Mouse (Mus musculus): ENCODE results near the gene Eef1akmt3.
"Not testable (repeated sequence)": the region's sequence is repeated elsewhere in the genome, so short reads cannot be mapped to it uniquely, and the experiment has no call there.

Eef1akmt3 gene

GRCm38 (mm10) chr10:127041274-127041766, at the start of gene Eef1akmt3, which contains the start of gene Mettl1:
Gene Eef1akmt3, minus strand, starts transcription at chr10:127041513.
Gene Mettl1, plus strand, starts transcription at chr10:127041414.
- no peak for DNase-seq (ENCODE audit: low read depth, low spot score)

- DNase-seq (ENCODE audit: low read depth, low spot score) = peak; percentile 47
These were observed 49.5 kb upstream of the Eef1akmt3 start for GRCm38 (mm10) chr10:127090560-127091411.

DNA sequence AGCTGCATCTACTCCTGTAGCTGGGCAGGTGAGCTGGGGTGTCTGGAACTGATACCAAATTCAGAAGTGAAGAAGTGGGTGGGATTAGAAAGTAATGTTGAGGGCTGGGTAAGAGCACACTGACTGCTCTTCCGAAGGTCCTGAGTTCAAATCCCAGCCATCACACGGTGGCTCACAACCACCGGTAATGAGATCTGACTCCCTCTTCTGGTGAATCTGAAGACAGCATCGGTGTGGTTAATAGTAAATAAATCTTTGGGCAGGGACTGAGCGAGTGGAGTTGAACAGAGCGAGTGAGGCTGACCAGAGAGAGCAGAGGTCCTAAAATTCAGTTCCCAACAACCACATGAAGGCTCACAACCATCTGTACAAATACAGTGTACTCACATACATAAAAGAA, 44.3 kb upstream of the Eef1akmt3 start:
- no peak for DNase-seq (ENCODE audit: low read depth, low spot score)

DNA sequence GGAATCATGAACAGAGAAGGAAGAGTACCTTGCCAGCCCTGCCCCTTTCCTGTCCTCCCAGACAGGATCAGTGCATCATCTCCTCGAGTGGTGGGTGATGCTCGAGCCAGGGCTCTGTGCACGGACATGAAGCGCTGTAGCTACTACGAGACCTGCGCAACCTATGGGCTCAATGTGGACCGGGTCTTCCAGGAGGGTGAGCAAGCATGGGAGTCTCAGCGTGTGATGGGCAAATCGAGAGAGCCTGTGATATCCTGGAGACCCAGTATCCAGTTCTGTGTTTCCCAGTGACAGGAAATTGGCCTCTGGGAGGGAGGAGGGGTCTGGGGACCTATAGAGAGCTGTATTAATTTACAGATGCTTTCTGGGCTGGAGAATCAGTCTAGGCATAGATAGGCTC, 43.7 kb upstream of the Eef1akmt3 start:
- DNase-seq (ENCODE audit: low read depth, low spot score) = no peak

- no peak for DNase-seq (ENCODE audit: low read depth, low spot score)
These were observed 42.6 kb upstream of the Eef1akmt3 start for GRCm38 (mm10) chr10:127083915-127084306.

GRCm38 (mm10) chr10:127083292-127083914, 42.1 kb upstream of the Eef1akmt3 start:
- DNase-seq (ENCODE audit: low read depth, low spot score) = no peak

DNA sequence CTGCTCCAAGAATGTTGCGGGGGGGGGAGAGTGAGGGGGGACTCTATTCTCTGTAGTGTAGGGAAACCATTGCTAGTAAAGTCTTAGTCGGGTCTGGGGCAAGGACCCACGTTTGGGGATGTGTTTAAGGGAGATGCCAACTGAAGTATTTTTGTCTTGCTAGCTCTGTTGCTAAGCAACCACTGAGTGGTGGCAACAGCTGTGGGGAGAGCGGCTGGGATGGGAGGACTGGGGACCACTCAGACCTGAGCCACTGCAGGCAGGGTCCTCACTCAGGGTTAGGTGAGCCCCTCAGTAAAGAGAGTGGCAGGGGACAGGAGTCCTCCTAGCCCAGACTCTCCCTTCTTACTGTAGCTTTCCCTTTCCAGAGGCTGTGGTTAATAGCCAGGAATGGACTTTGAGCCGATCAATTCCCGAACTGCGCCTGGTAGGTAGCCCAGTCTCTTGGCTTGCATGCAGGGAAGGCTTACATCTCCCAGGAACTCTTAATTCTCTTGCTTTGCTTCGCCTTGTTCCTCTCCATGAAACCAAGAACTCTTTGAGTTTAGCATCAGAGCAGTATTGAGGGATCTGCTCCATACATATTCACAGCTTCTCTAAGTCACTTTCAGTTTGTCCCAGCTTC, 40.8 kb upstream of the Eef1akmt3 start:
- no peak for DNase-seq (ENCODE audit: low read depth, low spot score)

GRCm38 (mm10) chr10:127080901-127081780, 39.8 kb upstream of the Eef1akmt3 start:
- no peak for DNase-seq (ENCODE audit: low read depth, low spot score)

GRCm38 (mm10) chr10:127079665-127080391, 38.5 kb upstream of the Eef1akmt3 start:
- no peak for DNase-seq (ENCODE audit: low read depth, low spot score)

- peak; percentile 60 for DNase-seq (ENCODE audit: low read depth, low spot score)
These were observed 37.6 kb upstream of the Eef1akmt3 start for GRCm38 (mm10) chr10:127078677-127079575.

DNA sequence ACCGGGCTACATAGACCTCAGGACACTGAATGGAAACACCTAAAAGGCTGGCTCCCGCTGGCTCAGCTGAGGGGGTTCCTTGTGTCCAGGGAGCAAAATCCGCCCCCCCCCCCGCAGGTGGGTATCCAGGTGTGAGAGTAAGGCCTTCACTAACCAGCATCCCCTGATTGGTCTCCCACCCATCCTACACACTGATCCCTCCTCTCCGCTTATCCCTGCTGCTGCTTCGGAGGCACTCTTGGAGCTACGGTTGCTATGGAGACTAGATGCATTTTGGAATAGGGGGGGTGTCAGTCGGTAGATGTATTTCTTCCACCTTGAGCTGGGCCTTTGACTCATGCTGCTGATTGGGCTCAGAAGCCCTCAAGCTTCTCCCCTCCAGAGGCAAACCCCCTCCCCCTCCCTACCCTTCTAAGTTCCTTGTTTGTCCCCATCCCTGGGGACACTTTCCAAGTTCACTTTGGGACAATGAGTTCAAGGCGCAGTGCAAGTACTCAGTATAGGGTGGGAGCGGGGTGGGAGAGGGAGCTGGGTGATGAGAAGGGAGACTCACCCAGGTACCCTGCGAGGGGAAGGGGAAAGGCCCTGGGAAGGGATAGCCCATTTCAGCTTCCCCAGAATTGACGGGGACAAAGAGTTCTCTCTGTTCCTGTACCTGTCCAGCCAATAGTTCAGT, 36.8 kb upstream of the Eef1akmt3 start:
- no peak for DNase-seq (ENCODE audit: low read depth, low spot score)

DNA sequence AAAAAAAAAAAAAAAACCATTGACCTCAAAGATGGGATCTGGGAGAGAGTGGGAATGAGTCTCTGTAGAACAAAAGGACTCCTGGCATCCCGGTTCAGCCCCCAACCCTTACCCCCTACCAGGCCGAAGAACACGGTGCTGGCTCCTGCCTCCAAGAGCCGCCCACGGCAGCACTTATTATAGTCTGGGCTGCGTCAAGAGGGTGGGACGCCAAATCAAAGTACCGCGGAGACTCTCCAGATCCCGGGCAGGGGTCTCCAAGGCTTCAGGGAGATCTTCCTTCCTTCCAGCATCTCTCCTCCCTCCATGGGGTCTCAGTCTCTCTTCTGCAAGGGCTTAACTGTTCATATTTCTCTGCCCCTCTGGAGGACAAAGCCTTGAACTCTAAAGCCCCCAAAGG, 36.2 kb upstream of the Eef1akmt3 start:
- no peak for DNase-seq (ENCODE audit: low read depth, low spot score)

DNA sequence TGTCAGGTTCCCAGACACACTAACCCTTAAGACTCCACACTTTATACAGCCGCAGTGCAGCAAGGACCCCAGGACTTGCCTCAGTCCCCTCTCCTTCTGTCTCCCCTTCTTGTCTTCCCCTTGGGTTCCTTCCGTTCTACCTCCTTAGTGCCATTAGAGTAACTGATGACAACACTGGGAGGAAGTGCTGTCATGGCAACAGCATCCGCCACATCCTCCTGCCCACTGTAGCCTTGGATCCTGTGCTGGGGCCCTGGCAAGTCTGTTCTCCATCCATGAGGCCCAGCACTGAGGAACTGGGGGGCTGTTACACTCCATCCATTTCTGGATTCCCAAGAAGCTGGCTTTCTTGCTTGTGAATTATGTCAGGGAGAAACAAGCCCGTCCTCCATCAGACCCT, 34.8 kb upstream of the Eef1akmt3 start:
- DNase-seq (ENCODE audit: low read depth, low spot score) = no peak

GRCm38 (mm10) chr10:127075651-127076050, 34.3 kb upstream of the Eef1akmt3 start:
- no peak for DNase-seq (ENCODE audit: low read depth, low spot score)

- no peak for DNase-seq (ENCODE audit: low read depth, low spot score)
These were observed 33.8 kb upstream of the Eef1akmt3 start, which contains the start of gene Agap2 for GRCm38 (mm10) chr10:127075080-127075479. Gene Agap2, plus strand, starts transcription at chr10:127075284.

DNA sequence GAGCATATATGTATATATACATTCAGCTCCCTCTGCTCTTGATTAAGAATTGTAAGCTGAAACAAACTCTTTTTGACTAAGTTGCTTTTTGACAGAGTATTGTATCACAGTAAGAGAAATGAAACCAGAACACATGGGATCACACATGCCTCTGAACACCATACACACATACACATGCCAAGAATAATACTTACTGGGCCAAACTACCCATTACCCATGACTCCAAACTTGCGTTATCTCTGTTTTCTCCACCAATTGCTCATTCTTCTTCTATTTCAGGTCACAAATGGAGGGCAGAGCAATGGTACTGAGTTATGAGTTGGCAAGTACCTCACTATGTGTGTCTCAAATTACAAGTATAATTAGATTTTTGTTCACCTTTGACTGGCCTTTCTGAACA, 32.7 kb upstream of the Eef1akmt3 start:
- no peak for DNase-seq (ENCODE audit: low read depth, low spot score)

GRCm38 (mm10) chr10:127072969-127073368, 31.7 kb upstream of the Eef1akmt3 start:
- not testable (repeated sequence) for DNase-seq (ENCODE audit: low read depth, low spot score)

- DNase-seq (ENCODE audit: low read depth, low spot score) = not testable (repeated sequence)
These were observed 31.0 kb upstream of the Eef1akmt3 start for GRCm38 (mm10) chr10:127072270-127072669.

DNA sequence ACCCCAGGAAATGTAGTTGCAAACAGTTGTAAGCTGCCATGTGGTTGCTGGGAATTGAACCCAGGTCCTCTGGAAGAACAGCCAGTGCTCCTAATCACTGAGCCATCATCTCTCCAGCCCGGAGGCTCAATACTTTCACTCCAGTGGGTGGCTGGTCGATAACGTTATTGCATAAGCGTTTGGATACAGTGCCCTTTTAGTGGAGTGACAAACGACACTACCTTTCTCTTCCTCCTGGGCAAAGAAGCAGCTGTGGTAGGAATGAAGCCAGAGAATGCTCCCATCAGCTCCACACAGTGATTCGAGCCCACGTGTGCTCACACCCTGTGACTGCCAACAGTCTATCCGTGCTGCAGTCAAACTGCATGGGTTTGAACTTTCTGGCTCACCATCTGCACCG, 29.9 kb upstream of the Eef1akmt3 start:
- DNase-seq (ENCODE audit: low read depth, low spot score) = no peak
